Mouse (Mus musculus): ENCODE measurements around the gene Mpzl1. TPM values are rescaled to one million over a fixed set of nuclear protein-coding genes. Genes with fewer than 3 reads are reported as not detected.
A peak's percentile ranks its signal among the peaks of the same experiment; 100 is the strongest.

Mpzl1 gene
- polyA plus RNA-seq, 1 experiment from 2014 or later = 156 TPM

DNA sequence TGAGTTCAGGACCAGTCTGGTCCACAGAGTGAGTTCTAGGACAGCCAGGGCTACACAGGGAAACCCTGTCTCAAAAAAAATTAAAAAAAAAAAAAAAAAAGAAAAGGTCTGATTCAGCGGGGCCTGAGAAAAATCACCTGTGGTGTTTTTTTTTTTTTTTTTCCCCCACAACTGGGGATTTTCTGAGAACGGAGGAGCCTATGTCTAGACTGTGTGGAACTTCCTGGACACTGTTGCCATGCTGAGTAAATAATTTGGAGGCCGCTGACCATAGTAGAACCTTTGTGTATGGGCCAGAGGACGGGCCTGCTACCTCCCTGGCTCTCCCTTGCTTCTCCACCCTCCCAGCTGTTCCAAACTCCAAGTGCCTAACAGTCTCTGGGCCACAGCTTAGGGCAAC is 34.6 kb upstream of the Mpzl1 start:
- H3K36me3 ChIP-seq = no peaks in the 10 kb centered on the region
- H3K9me3 ChIP-seq = no peaks in the 10 kb centered on the region
- no peaks in the 10 kb centered on the region for H3K27me3 ChIP-seq
- H3K4me3 ChIP-seq = no peak overlapping the region
- H3K9ac ChIP-seq = no peak overlapping the region
- ATAC-seq (ENCODE audit: low FRiP score, low read depth) = no peak
- 71% methylated on average over 4 of the region's 4 CpGs for WGBS
- H3K4me1 ChIP-seq (replicated peaks) = no peaks in the 10 kb centered on the region
- no peak overlapping the region for H3K4me2 ChIP-seq
- no peak overlapping the region for H3K27ac ChIP-seq (replicated peaks)

DNA sequence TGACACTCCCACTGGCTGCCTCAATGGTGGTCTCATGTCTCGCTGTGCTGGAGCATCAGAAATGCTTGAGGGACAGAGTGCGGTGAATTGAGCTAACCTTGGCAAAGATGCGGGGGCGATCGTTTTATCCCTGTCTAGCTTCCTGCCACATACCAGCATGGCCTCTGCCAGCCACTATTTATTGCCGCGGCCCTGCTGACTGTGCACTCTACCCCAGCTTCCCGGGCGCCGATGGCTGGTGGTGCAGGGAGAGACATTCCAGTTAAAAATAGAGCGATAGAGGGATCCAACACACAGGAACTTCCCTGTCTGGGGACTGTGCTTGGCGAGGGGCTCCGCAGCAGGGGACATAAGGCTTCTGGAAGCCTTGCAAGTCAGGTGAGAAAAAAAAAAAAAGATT is 33.0 kb upstream of the Mpzl1 start:
- Histone ChIP-seq H3K36me3 (no peaks in the 10 kb centered on the region), H3K4me3 (no peak overlapping the region), H3K9me3 (no peaks in the 10 kb centered on the region), H3K27ac (replicated peaks) (no peak overlapping the region), H3K4me1 (replicated peaks) (peaks cover 12% of the 10 kb centered on the region), H3K4me2 (no peak overlapping the region), H3K27me3 (no peaks in the 10 kb centered on the region), H3K9ac (no peak overlapping the region)
- no peak for ATAC-seq (ENCODE audit: low FRiP score, low read depth)
- 61% methylated on average over 13 of the region's 13 CpGs for WGBS

DNA sequence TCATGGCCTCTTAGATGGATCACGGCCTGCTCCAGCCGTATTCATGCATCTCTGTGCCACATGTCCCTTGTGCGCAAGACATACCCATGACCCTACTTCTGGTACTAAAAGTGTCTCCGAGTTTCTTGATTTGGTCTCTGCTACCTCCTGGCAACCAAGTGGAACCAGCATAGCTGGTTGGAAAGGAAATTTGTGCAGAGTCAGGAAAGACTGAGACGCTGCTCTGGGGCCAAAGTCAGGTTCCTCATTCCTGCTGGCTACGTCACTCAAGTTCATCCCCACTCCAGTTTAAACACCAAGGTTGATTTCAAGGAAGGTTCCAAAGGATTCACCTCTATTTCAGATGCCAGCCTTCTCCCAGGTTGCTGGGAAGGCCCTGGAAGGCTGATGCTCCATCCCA is 32.6 kb upstream of the Mpzl1 start:
- Histone ChIP-seq H3K9ac (no peak overlapping the region), H3K4me2 (no peak overlapping the region), H3K9me3 (no peaks in the 10 kb centered on the region), H3K36me3 (no peaks in the 10 kb centered on the region), H3K27ac (replicated peaks) (no peak overlapping the region), H3K4me3 (no peak overlapping the region), H3K27me3 (no peaks in the 10 kb centered on the region), H3K4me1 (replicated peaks) (peaks cover 12% of the 10 kb centered on the region)
- ATAC-seq (ENCODE audit: low FRiP score, low read depth) = no peak
- WGBS = 93% methylated on average over 6 of the region's 6 CpGs

DNA sequence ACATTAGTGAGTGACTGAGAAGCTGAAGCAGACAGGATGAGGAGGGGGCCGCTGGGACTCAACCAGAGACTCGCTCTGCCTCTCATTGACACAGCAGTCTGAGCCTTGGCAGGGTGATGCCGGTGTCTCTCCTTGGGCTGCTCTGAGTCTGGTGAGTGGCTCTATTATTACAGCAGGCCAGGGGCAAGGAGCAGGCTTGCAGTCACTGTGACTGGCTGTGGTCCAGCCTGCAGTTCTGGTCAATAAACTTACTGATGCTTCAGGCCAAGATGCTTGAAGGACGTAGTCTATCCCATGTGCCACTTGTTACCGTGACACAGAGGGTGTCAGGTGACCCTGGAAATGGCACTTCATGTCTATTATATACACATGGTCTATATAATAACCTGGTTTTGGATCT is 31.4 kb upstream of the Mpzl1 start:
- no peak for ATAC-seq (ENCODE audit: low FRiP score, low read depth)
- Histone ChIP-seq H3K4me1 (replicated peaks) (peaks cover 12% of the 10 kb centered on the region), H3K4me3 (no peak overlapping the region), H3K27me3 (no peaks in the 10 kb centered on the region), H3K27ac (replicated peaks) (no peak overlapping the region), H3K4me2 (no peak overlapping the region), H3K9ac (no peak overlapping the region), H3K36me3 (no peaks in the 10 kb centered on the region), H3K9me3 (no peaks in the 10 kb centered on the region)
- 71% methylated on average over 5 of the region's 5 CpGs for WGBS

DNA sequence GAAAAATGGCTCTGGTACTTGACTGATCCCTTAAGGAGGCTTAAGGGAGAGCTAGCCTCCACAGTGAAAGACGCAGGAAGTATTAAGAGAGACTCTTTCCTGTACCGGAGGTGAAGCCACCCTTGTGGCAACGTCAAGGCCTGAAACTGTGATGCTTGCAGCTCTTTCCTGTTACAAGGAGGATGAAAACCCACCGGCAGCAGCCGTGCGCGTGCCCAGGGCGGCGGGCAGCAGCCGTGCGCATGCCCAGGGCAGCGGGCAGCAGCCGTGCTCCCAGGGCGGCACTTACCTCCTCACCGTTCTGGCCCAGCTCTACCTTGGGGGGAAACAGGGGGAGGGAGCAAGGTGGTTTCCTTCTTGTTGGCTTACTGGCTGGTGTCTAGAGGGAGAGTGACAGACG is 28.9 kb upstream of the Mpzl1 start:
- Histone ChIP-seq H3K9me3 (no peaks in the 10 kb centered on the region), H3K36me3 (no peaks in the 10 kb centered on the region), H3K4me3 (no peak overlapping the region), H3K4me2 (0 out of 2 replicates have a peak overlapping the region, but pooled peaks have one; percentile 16), H3K4me1 (replicated peaks) (peaks cover 12% of the 10 kb centered on the region), H3K9ac (no peak overlapping the region), H3K27me3 (no peaks in the 10 kb centered on the region), H3K27ac (replicated peaks) (0 out of 2 replicates have a peak overlapping the region, but pooled peaks have one; percentile 21)
- WGBS = 67% methylated on average over 16 of the region's 16 CpGs
- ATAC-seq (ENCODE audit: low FRiP score, low read depth) = no peak

DNA sequence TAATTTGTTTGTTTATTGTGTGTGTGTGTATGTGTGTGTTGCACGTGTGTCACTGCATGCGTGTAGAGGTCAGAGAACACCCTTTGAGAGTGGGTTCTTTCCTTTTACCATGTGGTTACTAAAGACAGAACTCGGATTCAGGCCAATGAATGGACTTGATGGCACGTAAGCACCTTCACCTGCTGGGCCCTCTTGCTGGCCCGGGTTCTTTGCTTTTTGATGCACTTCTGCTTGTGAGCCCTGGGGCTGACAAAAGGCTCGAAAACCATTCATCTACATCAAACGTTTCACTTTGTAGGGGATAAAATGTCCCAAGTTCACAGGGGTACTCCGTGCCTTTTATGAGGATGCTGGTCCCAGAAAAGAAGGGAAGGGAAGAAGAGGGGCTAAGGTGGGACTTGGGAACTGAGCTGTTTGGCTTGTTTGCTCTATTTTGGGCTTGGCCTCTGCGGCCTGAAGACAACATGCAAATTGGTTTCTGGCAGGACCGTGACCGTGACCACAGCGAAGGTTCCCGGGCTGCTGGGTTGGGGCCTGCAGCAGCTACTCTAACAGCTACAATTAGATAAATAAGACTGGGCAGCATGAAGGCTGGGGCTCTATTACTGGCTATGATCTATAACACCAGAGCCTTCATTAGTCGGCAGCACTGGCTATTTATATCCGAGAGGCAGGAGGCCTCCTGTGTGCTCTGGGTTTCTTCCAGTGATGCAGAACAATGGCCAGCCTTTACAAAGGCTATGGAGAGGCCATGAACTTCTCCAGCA is 28.3 kb upstream of the Mpzl1 start:
- Histone ChIP-seq H3K9ac (no peak overlapping the region), H3K27me3 (no peaks in the 10 kb centered on the region), H3K9me3 (no peaks in the 10 kb centered on the region), H3K4me3 (no peak overlapping the region), H3K36me3 (no peaks in the 10 kb centered on the region), H3K4me1 (replicated peaks) (peaks cover 12% of the 10 kb centered on the region), H3K27ac (replicated peaks) (no peak overlapping the region), H3K4me2 (no peak overlapping the region)
- WGBS = 37% methylated on average over 15 of the region's 15 CpGs
- no peak for ATAC-seq (ENCODE audit: low FRiP score, low read depth)

DNA sequence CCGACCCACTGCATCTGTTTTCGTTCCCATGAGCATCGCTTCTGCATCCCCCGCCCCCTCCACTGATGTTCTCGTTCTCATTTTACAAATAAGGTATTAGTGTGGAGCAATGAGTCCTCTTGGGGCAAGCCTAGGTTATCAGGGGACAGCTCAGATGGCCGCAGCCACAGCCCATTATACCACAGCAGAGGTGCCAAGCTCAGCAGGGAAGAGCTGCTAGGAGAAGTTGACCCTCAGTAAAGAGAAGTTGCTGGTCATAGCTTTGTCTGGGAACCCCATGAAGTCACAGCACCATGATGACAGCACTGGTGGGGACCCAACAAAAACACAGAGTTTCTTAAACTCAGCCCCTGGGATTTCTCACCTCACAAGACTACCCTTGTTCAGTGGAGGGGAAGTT is 27.4 kb upstream of the Mpzl1 start:
- ATAC-seq (ENCODE audit: low FRiP score, low read depth) = no peak
- no peak overlapping the region for H3K9ac ChIP-seq
- WGBS = 85% methylated on average over 6 of the region's 6 CpGs
- no peaks in the 10 kb centered on the region for H3K36me3 ChIP-seq
- H3K27me3 ChIP-seq = no peaks in the 10 kb centered on the region
- no peaks in the 10 kb centered on the region for H3K9me3 ChIP-seq
- H3K27ac ChIP-seq (replicated peaks) = no peak overlapping the region
- H3K4me1 ChIP-seq (replicated peaks) = peaks cover 12% of the 10 kb centered on the region
- H3K4me3 ChIP-seq = no peak overlapping the region
- H3K4me2 ChIP-seq = no peak overlapping the region

DNA sequence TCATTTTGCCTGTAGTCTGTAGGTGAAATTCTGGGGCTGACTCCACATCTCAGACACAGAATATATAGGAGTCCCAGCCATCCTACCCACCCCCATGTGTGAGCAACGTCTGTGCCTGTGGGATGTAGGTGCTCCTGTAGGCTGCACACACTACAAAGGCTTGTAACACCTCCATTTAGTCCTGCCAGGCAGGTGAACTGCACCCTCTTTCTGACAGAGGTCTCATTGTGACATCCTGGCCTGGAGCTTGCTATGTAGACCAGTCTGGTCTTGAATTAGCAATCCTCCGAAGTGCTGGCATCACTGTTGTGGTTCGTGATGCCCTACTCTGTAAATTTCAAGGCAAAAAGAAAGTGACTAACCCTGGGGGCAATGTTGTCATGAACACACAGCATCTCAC is 26.9 kb upstream of the Mpzl1 start:
- H3K4me1 ChIP-seq (replicated peaks) = peaks cover 12% of the 10 kb centered on the region
- no peak overlapping the region for H3K9ac ChIP-seq
- 0 out of 2 replicates have a peak, but pooled peaks have one; percentile 39 for ATAC-seq (ENCODE audit: low FRiP score, low read depth)
- no peaks in the 10 kb centered on the region for H3K36me3 ChIP-seq
- 60% methylated on average over 3 of the region's 3 CpGs for WGBS
- no peak overlapping the region for H3K4me2 ChIP-seq
- H3K9me3 ChIP-seq = no peaks in the 10 kb centered on the region
- H3K27ac ChIP-seq (replicated peaks) = no peak overlapping the region
- no peaks in the 10 kb centered on the region for H3K27me3 ChIP-seq
- no peak overlapping the region for H3K4me3 ChIP-seq

DNA sequence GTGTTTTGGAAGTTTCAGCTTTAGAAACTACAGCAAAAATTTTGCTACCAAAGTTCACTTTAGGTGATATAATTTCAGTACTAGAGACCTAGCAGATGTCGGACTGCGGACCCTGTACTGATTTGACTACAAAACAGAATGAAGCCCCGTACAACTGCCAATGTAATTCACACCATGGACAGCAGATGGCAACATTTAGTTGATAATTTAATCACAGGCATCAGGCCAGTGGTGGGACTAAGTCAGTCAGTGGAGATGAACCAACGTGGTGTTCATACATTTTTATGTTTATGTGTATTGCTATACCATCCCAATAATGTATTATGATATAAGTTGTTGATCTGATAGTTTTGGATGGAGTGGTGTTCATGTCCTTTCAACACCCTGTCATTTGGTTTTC is 26.4 kb upstream of the Mpzl1 start:
- no peak overlapping the region for H3K27ac ChIP-seq (replicated peaks)
- ATAC-seq (ENCODE audit: low FRiP score, low read depth) = peak; percentile 61
- 16% methylated on average over 4 of the region's 4 CpGs for WGBS
- peaks cover 12% of the 10 kb centered on the region for H3K4me1 ChIP-seq (replicated peaks)
- H3K4me2 ChIP-seq = no peak overlapping the region
- no peak overlapping the region for H3K9ac ChIP-seq
- no peaks in the 10 kb centered on the region for H3K27me3 ChIP-seq
- no peaks in the 10 kb centered on the region for H3K36me3 ChIP-seq
- H3K4me3 ChIP-seq = no peak overlapping the region
- no peaks in the 10 kb centered on the region for H3K9me3 ChIP-seq

DNA sequence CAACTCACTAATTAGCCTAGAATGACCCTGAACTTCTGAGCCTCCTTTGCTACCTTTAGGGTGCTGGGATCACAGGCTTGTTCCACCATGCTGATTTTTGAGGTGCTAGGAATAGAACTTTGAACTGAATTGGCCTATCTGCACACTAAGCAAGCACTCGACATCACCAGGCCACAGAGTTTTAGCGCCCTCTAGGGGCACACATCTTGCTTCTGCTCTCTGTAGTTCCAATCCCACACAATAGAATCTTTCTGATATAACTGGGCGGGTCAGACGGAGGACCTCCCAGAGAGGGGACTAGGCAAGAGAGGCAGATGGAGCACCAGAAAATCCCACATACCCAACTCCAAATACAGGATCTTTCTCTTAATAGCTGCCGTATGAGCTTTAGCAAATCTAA is 24.3 kb upstream of the Mpzl1 start:
- Histone ChIP-seq H3K4me2 (no peak overlapping the region), H3K27ac (replicated peaks) (no peak overlapping the region), H3K9ac (no peak overlapping the region), H3K27me3 (no peaks in the 10 kb centered on the region), H3K4me3 (no peak overlapping the region), H3K9me3 (no peaks in the 10 kb centered on the region), H3K4me1 (replicated peaks) (peaks cover 11% of the 10 kb centered on the region), H3K36me3 (no peaks in the 10 kb centered on the region)
- ATAC-seq (ENCODE audit: low FRiP score, low read depth) = 0 out of 2 replicates have a peak, but pooled peaks have one; percentile 20
- 35% methylated on average over 5 of the region's 5 CpGs for WGBS

DNA sequence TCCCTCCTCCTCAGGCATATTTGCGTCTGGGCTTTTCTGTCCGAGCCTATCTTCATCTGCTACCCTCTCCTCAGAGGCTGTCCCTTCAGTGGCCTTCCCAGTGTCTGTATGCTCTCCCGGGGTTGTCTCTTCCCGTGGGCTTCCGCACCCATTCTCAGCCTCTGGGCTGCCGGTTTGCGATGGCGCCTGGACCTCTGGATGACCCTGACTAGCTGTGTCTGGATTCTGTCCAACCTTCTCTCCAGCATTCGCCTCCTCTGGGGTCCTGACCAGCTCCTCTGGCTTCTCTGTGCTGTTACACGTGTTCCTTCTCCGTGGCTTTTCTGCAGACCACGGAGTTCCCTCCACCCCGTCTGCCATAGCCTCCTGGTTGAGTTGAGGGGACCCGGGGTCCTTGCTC is 21.1 kb upstream of the Mpzl1 start:
- no peak overlapping the region for H3K4me3 ChIP-seq
- no peak for ATAC-seq (ENCODE audit: low FRiP score, low read depth)
- H3K4me2 ChIP-seq = no peak overlapping the region
- H3K27ac ChIP-seq (replicated peaks) = no peak overlapping the region
- no peak overlapping the region for H3K9ac ChIP-seq
- no peaks in the 10 kb centered on the region for H3K27me3 ChIP-seq
- no peaks in the 10 kb centered on the region for H3K36me3 ChIP-seq
- no peaks in the 10 kb centered on the region for H3K9me3 ChIP-seq
- no peaks in the 10 kb centered on the region for H3K4me1 ChIP-seq (replicated peaks)
- 87% methylated on average over 14 of the region's 14 CpGs for WGBS

DNA sequence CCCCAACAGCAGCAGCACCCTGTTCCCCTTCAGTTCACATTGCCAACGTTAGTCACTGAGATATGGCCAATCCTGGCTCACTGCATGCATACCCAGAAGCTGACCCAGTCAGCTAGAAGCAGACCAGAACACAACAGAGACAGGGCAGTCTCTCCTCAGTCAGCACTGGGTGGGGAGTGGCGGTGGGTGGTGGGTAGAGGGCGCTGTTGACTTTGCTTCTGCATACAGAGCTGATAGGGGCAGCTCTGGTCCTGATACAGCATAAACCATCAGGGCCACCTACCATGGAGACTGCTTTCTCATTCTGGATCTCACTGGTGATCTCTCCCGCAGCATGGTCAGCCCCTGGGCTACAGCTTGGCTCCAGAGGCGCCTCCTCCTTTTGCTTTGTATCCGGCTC is 20.7 kb upstream of the Mpzl1 start:
- H3K27ac ChIP-seq (replicated peaks) = no peak overlapping the region
- no peaks in the 10 kb centered on the region for H3K4me1 ChIP-seq (replicated peaks)
- H3K36me3 ChIP-seq = no peaks in the 10 kb centered on the region
- no peaks in the 10 kb centered on the region for H3K27me3 ChIP-seq
- no peak overlapping the region for H3K4me3 ChIP-seq
- H3K9ac ChIP-seq = no peak overlapping the region
- H3K9me3 ChIP-seq = no peaks in the 10 kb centered on the region
- no peak for ATAC-seq (ENCODE audit: low FRiP score, low read depth)
- 72% methylated on average over 6 of the region's 6 CpGs for WGBS
- H3K4me2 ChIP-seq = no peak overlapping the region
